ENCODE assay signal across 8 mouse cellular contexts in the genomic region with DNA sequence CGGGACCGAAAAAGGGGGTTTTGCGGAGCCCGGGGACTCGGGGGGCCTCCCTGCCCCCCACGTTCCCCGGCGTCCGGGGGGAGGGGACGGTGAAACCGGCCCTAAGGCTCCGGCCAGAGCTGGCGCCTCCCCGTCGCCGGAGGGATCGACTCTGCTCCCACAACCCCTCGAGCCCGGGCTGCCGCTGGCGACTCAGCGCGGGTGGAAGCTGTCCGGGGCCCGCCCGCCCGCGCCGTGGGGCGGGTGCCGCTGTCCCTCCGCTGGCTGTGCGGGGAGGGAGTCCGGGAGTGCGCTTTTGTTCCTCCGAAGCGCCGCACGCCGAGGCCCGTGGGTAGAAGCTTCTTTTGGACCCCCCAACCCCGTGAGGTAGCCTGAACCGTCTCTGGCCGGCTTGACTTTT. TPM values are rescaled to one million over a fixed set of nuclear protein-coding genes. Genes with fewer than 3 reads are reported as not detected.
DNase-seq lines count a peak whose midpoint lies in the region; ATAC-seq lines count a peak whose summit lies in the region.

No protein-coding gene starts in this region.

- DNase-seq in cerebellum, adult 18-20 months = peak; percentile 19 to 34
- DNase-seq in cerebellum, adult 11 months = no peak
- DNase-seq in 3T3-L1 (ENCODE audit: low read depth, low spot score) = peak; percentile 15
- peak; percentile 21 for DNase-seq in c-Kit-positive CD71-positive TER-119-positive erythroid progenitor cells, embryonic 14.5 days (ENCODE audit: low spot score)
- peak; percentile 26 for DNase-seq in liver, embryonic 13.5 days
- DNase-seq in frontal cortex, adult 2 months (ENCODE audit: extremely low spot score in 1 of 2, low spot score in 1 of 2) = no peak

- H3K9me3 ChIP-seq in hindbrain, embryonic 12.5 days (replicated peaks) = no peaks in the 10 kb centered on the region
- H3K9me3 ChIP-seq in liver, embryonic 13.5 days (replicated peaks) = no peaks in the 10 kb centered on the region
- no peaks in the 10 kb centered on the region for H3K9me3 ChIP-seq in neural tube, embryonic 14.5 days (ENCODE audit: control insufficient read depth, low read length)

- H3K36me3 ChIP-seq in hindbrain, embryonic 12.5 days = peaks cover 24% of the 10 kb centered on the region
- peaks cover 29% of the 10 kb centered on the region for H3K36me3 ChIP-seq in liver, embryonic 13.5 days
- H3K36me3 ChIP-seq in neural tube, embryonic 14.5 days (ENCODE audit: control insufficient read depth, insufficient read depth, low read length) = peaks cover 28% of the 10 kb centered on the region

- ATAC-seq in hindbrain, embryonic 12.5 days (ENCODE audit: low FRiP score) = peak; percentile 46; the same call in 1 of the 2 replicates
- ATAC-seq in liver, embryonic 13.5 days (ENCODE audit: low read depth) = peak; percentile 76
- ATAC-seq in neural tube, embryonic 14.5 days (ENCODE audit: low read depth) = no peak

- peak overlapping the region; percentile 98 for H3K4me2 ChIP-seq in hindbrain, embryonic 12.5 days (replicated peaks)
- H3K4me2 ChIP-seq in liver, embryonic 13.5 days = peak overlapping the region; percentile 96
- peak overlapping the region; percentile 93 for H3K4me2 ChIP-seq in neural tube, embryonic 14.5 days (ENCODE audit: low read depth, low read length)

- H3K4me1 ChIP-seq in hindbrain, embryonic 12.5 days = peaks cover 18% of the 10 kb centered on the region
- H3K4me1 ChIP-seq in liver, embryonic 13.5 days (replicated peaks) = peaks cover 22% of the 10 kb centered on the region
- H3K4me1 ChIP-seq in neural tube, embryonic 14.5 days (ENCODE audit: control insufficient read depth, insufficient read depth, low read length) = peaks cover 7% of the 10 kb centered on the region

- peak overlapping the region; percentile 77 for H3K27ac ChIP-seq in hindbrain, embryonic 12.5 days
- peak overlapping the region; percentile 79 for H3K27ac ChIP-seq in liver, embryonic 13.5 days
- H3K27ac ChIP-seq in neural tube, embryonic 14.5 days (ENCODE audit: low read depth, low read length) = no peak overlapping the region

- H3K9ac ChIP-seq in hindbrain, embryonic 12.5 days = peak overlapping the region; percentile 94
- peak overlapping the region; percentile 94 for H3K9ac ChIP-seq in liver, embryonic 13.5 days
- H3K9ac ChIP-seq in neural tube, embryonic 14.5 days (replicated peaks; ENCODE audit: low read depth, low read length) = peak overlapping the region; percentile 96

- under 1% methylated on average over 42 of the region's 44 CpGs for WGBS in hindbrain, embryonic 12.5 days
- WGBS in liver, embryonic 13.5 days (ENCODE audit: insufficient replicate concordance) = 0% methylated on average over 44 of the region's 44 CpGs
- 1% methylated on average over 34 of the region's 44 CpGs for WGBS in neural tube, embryonic 14.5 days

- peak overlapping the region; percentile 98 for H3K4me3 ChIP-seq in hindbrain, embryonic 12.5 days
- peak overlapping the region; percentile 100 for H3K4me3 ChIP-seq in liver, embryonic 13.5 days (replicated peaks)
- H3K4me3 ChIP-seq in neural tube, embryonic 14.5 days (ENCODE audit: low read depth, low read length) = peak overlapping the region; percentile 100

- no peaks in the 10 kb centered on the region for H3K27me3 ChIP-seq in hindbrain, embryonic 12.5 days
- peaks cover 20% of the 10 kb centered on the region; the same call in 1 of the 2 replicates for H3K27me3 ChIP-seq in liver, embryonic 13.5 days
- H3K27me3 ChIP-seq in neural tube, embryonic 14.5 days (ENCODE audit: control insufficient read depth, insufficient read depth, low read length) = no peaks in the 10 kb centered on the region

RNA-seq across cellular contexts. Expression of a gene that starts 0.7 kb away (rescaled TPM):
- polyA plus RNA-seq in hindbrain, embryonic 12.5 days (2016; fragmentation: Nextera tagmentation; extraction: Ambion mirVana) = 60.7 and 70.4 TPM in 2 replicates
- 16.0 and 20.7 TPM in 2 replicates for polyA plus RNA-seq in liver, embryonic 13.5 days (2015; fragmentation: Nextera tagmentation; extraction: Ambion mirVana)
- polyA plus RNA-seq in neural tube, embryonic 14.5 days (2014; fragmentation: Nextera tagmentation; extraction: Ambion mirVana) = 60.4 and 65.6 TPM in 2 replicates
- polyA plus RNA-seq in frontal cortex, adult 2 months (2012; rRNA removed) = 153 and 160 TPM in 2 replicates

Comparison
In these comparisons a context has a peak if more than half of its experiments do, and no peak if none do; other contexts are left out.
1. DNase-seq: peak in cerebellum, adult 18-20 months (2 of 2), 3T3-L1 (single experiment), c-Kit-positive CD71-positive TER-119-positive erythroid progenitor cells, embryonic 14.5 days (single experiment) and liver, embryonic 13.5 days (single experiment); none in cerebellum, adult 11 months (single experiment) and frontal cortex, adult 2 months (0 of 2).
2. Peak in every context shown above with its lines, with median percentiles within 50 percentile points of each other: H3K4me2 ChIP-seq, H3K4me3 ChIP-seq and H3K9ac ChIP-seq.